Mouse (Mus musculus) MEL (cell line): ENCODE measurements around the gene Fgfr2.
A peak's percentile ranks its signal among the peaks of the same experiment; 100 is the strongest.

Source experiments
- CHD2 ChIP-seq: IDR thresholded peaks from 2 replicates; pipeline ENCODE4 v1.6.1; 2011; ENCODE audit warnings: low read length, improper control_type of control experiment
- CTCF ChIP-seq, 3 experiments: IDR thresholded peaks in 2 of 3; conservative IDR thresholded peaks in 1 of 3; 2 replicates each; pipeline ENCODE4 v1.5.1; 2011 to 2012; ENCODE audit warnings: low read length in 3 of 3, low read depth in 2 of 3, mild to moderate bottlenecking in 2 of 3, improper control_type of control experiment in 1 of 3, inconsistent platforms in 1 of 3, mixed read lengths in 1 of 3, moderate library complexity in 1 of 3; ENCODE audit not compliant: control insufficient read depth in 1 of 3, insufficient read depth in 1 of 3, poor library complexity in 1 of 3, severe bottlenecking in 1 of 3
- EP300 ChIP-seq, 2 experiments: IDR thresholded peaks; 2 replicates each; pipeline ENCODE4 v1.6.1; 2011; ENCODE audit warnings: improper control_type of control experiment in 2 of 2, low read length in 2 of 2, low read depth in 1 of 2, mild to moderate bottlenecking in 1 of 2
- ETS1 ChIP-seq: IDR thresholded peaks from 2 replicates; pipeline ENCODE4 v1.6.1; 2012; ENCODE audit warnings: low read depth, mild to moderate bottlenecking, inconsistent platforms, low read length, improper control_type of control experiment, moderate library complexity
- GATA1 ChIP-seq: IDR thresholded peaks from 2 replicates; pipeline ENCODE4 v1.6.1; 2011; ENCODE audit warnings: low read depth, low read length, improper control_type of control experiment
- HCFC1 ChIP-seq: IDR thresholded peaks from 2 replicates; pipeline ENCODE4 v1.6.1; 2012; ENCODE audit warnings: low read depth, mild to moderate bottlenecking, inconsistent platforms, low read length, improper control_type of control experiment, moderate library complexity
- MYB ChIP-seq: IDR thresholded peaks from 2 replicates; pipeline ENCODE4 v1.6.1; 2011; ENCODE audit warnings: mild to moderate bottlenecking, low read depth, low read length, improper control_type of control experiment
- MYC ChIP-seq: IDR thresholded peaks from 2 replicates; pipeline ENCODE4 v1.6.1; 2011; ENCODE audit warnings: low read depth, mild to moderate bottlenecking, low read length, improper control_type of control experiment, moderate library complexity
- POLR2A ChIP-seq, 2 experiments: IDR thresholded peaks; 2 replicates each; pipeline ENCODE4 v1.6.1; 2011 to 2012; ENCODE audit warnings: low read length in 2 of 2, mild to moderate bottlenecking in 2 of 2, control low read depth in 1 of 2, improper control_type of control experiment in 1 of 2, low read depth in 1 of 2, moderate library complexity in 1 of 2; ENCODE audit not compliant: control insufficient read depth in 1 of 2, insufficient read depth in 1 of 2, poor library complexity in 1 of 2
- POLR2AphosphoS2 ChIP-seq: IDR thresholded peaks from 2 replicates; pipeline ENCODE4 v1.6.1; 2011; ENCODE audit warnings: low read length, improper control_type of control experiment
- TCF12 ChIP-seq: IDR thresholded peaks from 2 replicates; pipeline ENCODE4 v1.6.1; 2014; ENCODE audit warnings: low read depth, mild to moderate bottlenecking, inconsistent platforms, low read length, improper control_type of control experiment, moderate library complexity
- ZKSCAN1 ChIP-seq: IDR thresholded peaks from 2 replicates; pipeline ENCODE4 v1.6.1; 2012; ENCODE audit warnings: low read depth, mild to moderate bottlenecking, inconsistent platforms, low read length, improper control_type of control experiment, moderate library complexity
- ZNF384 ChIP-seq: IDR thresholded peaks from 2 replicates; pipeline ENCODE4 v1.6.1; 2012; ENCODE audit warnings: low read depth, mild to moderate bottlenecking, inconsistent platforms, low read length, improper control_type of control experiment

DNA sequence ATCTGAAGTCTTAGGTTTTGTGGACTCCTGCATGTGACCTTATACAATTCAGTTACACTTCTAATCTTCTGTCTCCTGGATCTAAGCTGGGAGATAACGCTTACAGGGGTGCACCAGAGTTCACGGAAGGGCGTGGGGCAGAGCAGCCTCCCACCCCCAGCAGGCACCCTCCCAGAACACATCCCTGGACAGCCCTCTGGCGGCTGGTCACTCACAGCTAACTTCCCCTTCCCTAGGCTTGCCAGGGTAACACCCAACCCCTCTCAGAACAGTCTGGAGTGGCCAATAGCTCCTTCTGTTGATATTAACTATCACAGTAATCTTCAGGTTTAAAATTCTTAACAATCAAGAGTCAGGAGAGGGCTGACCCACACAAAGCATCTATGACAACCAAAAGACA is 75.9 kb downstream of the Fgfr2 start:
- no peak for TF ChIP-seq CTCF (IDR thresholded peaks at IDR 0.05 in 2 of 3, conservative IDR thresholded peaks at IDR 0.05 in 1 of 3; ENCODE audit: control insufficient read depth in 1 of 3, insufficient read depth in 1 of 3, low read depth in 2 of 3, low read length in 3 of 3, poor library complexity in 1 of 3, severe bottlenecking in 1 of 3)
- TF ChIP-seq POLR2AphosphoS2, result no peak
- TF ChIP-seq EP300 (IDR thresholded peaks at IDR 0.05; ENCODE audit: low read depth in 1 of 2, low read length in 2 of 2), result peak in 1 of 2 experiments; percentile 48; a peak in 1 of 4 replicates
- no peak for TF ChIP-seq HCFC1
- TF ChIP-seq ZKSCAN1, result no peak
- TF ChIP-seq TCF12, result no peak
- no peak for TF ChIP-seq ETS1
- no peak for TF ChIP-seq GATA1
- TF ChIP-seq MYB, result no peak
- no peak for TF ChIP-seq MYC
- TF ChIP-seq ZNF384, result no peak
- no peak for TF ChIP-seq POLR2A (IDR thresholded peaks at IDR 0.05; ENCODE audit: control insufficient read depth in 1 of 2, insufficient read depth in 1 of 2, low read depth in 1 of 2, low read length in 2 of 2, poor library complexity in 1 of 2)
- no peak for TF ChIP-seq CHD2
